Mouse (Mus musculus): Measurements from ENCODE around the gene Gm5617.
"Not testable (repeated sequence)": the region's sequence is repeated elsewhere in the genome, so short reads cannot be mapped to it uniquely, and the experiment has no call there.

Gene Gm5617

GRCm38 (mm10) chr9:48480411-48481213 lies 14.6 kb upstream of the Gm5617 start, which contains the start of gene Rexo2:
TSS of gene Rexo2 (minus strand) at chr9:48480623.
- in situ Hi-C loops (cut with MboI; ENCODE audit: low pct_unique_long_range_greater_than_20kb in 1 of 2, low sequenced_read_pairs in 2 of 2, unreplicated experiment in 1 of 2), result no loop called here

- in situ Hi-C loops (cut with MboI; ENCODE audit: low pct_unique_long_range_greater_than_20kb in 1 of 2, low sequenced_read_pairs in 2 of 2, unreplicated experiment in 1 of 2), result no loop called here
Measured at GRCm38 (mm10) chr9:48481214-48482134, 13.8 kb upstream of the Gm5617 start.

- in situ Hi-C loops (cut with MboI; ENCODE audit: low pct_unique_long_range_greater_than_20kb in 1 of 2, low sequenced_read_pairs in 2 of 2, unreplicated experiment in 1 of 2), result no loop called here
Measured at GRCm38 (mm10) chr9:48495548-48495932, 298 bp downstream of the Gm5617 start.

GRCm38 (mm10) chr9:48501192-48501591 lies 6.0 kb downstream of the Gm5617 start:
- in situ Hi-C loops (cut with MboI; ENCODE audit: low pct_unique_long_range_greater_than_20kb in 1 of 2, low sequenced_read_pairs in 2 of 2, unreplicated experiment in 1 of 2), result no loop called here

GRCm38 (mm10) chr9:48503001-48503400 lies 7.8 kb downstream of the Gm5617 start:
- in situ Hi-C loops (cut with MboI; ENCODE audit: low pct_unique_long_range_greater_than_20kb in 1 of 2, low sequenced_read_pairs in 2 of 2, unreplicated experiment in 1 of 2), result no loop called here

GRCm38 (mm10) chr9:48504741-48505365 lies 9.6 kb downstream of the Gm5617 start:
- in situ Hi-C loops (cut with MboI; ENCODE audit: low pct_unique_long_range_greater_than_20kb in 1 of 2, low sequenced_read_pairs in 2 of 2, unreplicated experiment in 1 of 2), result no loop called here

- in situ Hi-C loops (cut with MboI; ENCODE audit: low pct_unique_long_range_greater_than_20kb in 1 of 2, low sequenced_read_pairs in 2 of 2, unreplicated experiment in 1 of 2), result no loop called here
Measured at GRCm38 (mm10) chr9:48510134-48510533, 14.9 kb downstream of the Gm5617 start.

GRCm38 (mm10) chr9:48515332-48515731 lies 20.1 kb downstream of the Gm5617 start:
- in situ Hi-C loops (cut with MboI; ENCODE audit: low pct_unique_long_range_greater_than_20kb in 1 of 2, low sequenced_read_pairs in 2 of 2, unreplicated experiment in 1 of 2), result no loop called here

- in situ Hi-C loops (cut with MboI; ENCODE audit: low pct_unique_long_range_greater_than_20kb in 1 of 2, low sequenced_read_pairs in 2 of 2, unreplicated experiment in 1 of 2), result no loop called here
Measured at GRCm38 (mm10) chr9:48516615-48517371, 21.6 kb downstream of the Gm5617 start.

- in situ Hi-C loops (cut with MboI; ENCODE audit: low pct_unique_long_range_greater_than_20kb in 1 of 2, low sequenced_read_pairs in 2 of 2, unreplicated experiment in 1 of 2), result no loop called here
Measured at GRCm38 (mm10) chr9:48517372-48518130, 22.3 kb downstream of the Gm5617 start.

GRCm38 (mm10) chr9:48520405-48520804 lies 25.2 kb downstream of the Gm5617 start:
- in situ Hi-C loops (cut with MboI; ENCODE audit: low pct_unique_long_range_greater_than_20kb in 1 of 2, low sequenced_read_pairs in 2 of 2, unreplicated experiment in 1 of 2), result not testable (repeated sequence)

- in situ Hi-C loops (cut with MboI; ENCODE audit: low pct_unique_long_range_greater_than_20kb in 1 of 2, low sequenced_read_pairs in 2 of 2, unreplicated experiment in 1 of 2), result no loop called here
Measured at GRCm38 (mm10) chr9:48525566-48525965, 30.3 kb downstream of the Gm5617 start.

- in situ Hi-C loops (cut with MboI; ENCODE audit: low pct_unique_long_range_greater_than_20kb in 1 of 2, low sequenced_read_pairs in 2 of 2, unreplicated experiment in 1 of 2), result no loop called here
Measured at GRCm38 (mm10) chr9:48526520-48526919, 31.3 kb downstream of the Gm5617 start.

- in situ Hi-C loops (cut with MboI; ENCODE audit: low pct_unique_long_range_greater_than_20kb in 1 of 2, low sequenced_read_pairs in 2 of 2, unreplicated experiment in 1 of 2), result no loop called here
Measured at GRCm38 (mm10) chr9:48531294-48531693, 36.1 kb downstream of the Gm5617 start.

- in situ Hi-C loops (cut with MboI; ENCODE audit: low pct_unique_long_range_greater_than_20kb in 1 of 2, low sequenced_read_pairs in 2 of 2, unreplicated experiment in 1 of 2), result no loop called here
Measured at GRCm38 (mm10) chr9:48532203-48532602, 37.0 kb downstream of the Gm5617 start.

GRCm38 (mm10) chr9:48532730-48533129 lies 37.5 kb downstream of the Gm5617 start:
- in situ Hi-C loops (cut with MboI; ENCODE audit: low pct_unique_long_range_greater_than_20kb in 1 of 2, low sequenced_read_pairs in 2 of 2, unreplicated experiment in 1 of 2), result no loop called here

- in situ Hi-C loops (cut with MboI; ENCODE audit: low pct_unique_long_range_greater_than_20kb in 1 of 2, low sequenced_read_pairs in 2 of 2, unreplicated experiment in 1 of 2), result no loop called here
Measured at GRCm38 (mm10) chr9:48536414-48536813, 41.2 kb downstream of the Gm5617 start.

- in situ Hi-C loops (cut with MboI; ENCODE audit: low pct_unique_long_range_greater_than_20kb in 1 of 2, low sequenced_read_pairs in 2 of 2, unreplicated experiment in 1 of 2), result not testable (repeated sequence)
Measured at GRCm38 (mm10) chr9:48537616-48538015, 42.4 kb downstream of the Gm5617 start.

Measured in mouse embryonic stem cell (cell line).